Mouse (Mus musculus): ENCODE data around the gene Tcf7l2.

DNA sequence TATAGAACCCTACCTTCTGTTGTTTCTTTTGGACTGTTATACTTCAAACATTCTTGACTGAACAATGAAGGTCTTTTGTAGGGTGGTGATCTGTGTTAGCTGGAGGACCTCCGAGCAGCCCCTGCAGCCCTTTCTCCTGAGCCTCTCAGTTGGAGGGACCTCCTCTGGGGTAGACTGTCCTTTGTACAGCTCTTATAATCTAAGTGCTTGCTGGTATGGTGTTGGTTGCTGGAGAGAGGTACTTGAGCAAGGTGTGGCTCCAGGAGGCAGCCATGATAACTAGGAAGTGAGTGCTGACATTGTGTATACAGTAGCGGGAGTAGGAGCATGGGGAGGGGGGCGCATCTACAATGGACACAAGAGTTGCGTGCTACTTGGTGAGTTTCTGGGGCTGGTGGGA lies 58.4 kb downstream of the Tcf7l2 start:
- no peak for TF ChIP-seq MAFK (IDR thresholded peaks at IDR 0.05; ENCODE audit: insufficient read depth, low read depth, low read length)
- no peak for TF ChIP-seq HCFC1 (IDR thresholded peaks at IDR 0.05; ENCODE audit: borderline replicate concordance, insufficient read depth, low read length)

Measured in ES-E14 (cell line).